Mouse (Mus musculus) small intestine, adult 2 months (tissue): ENCODE data around the gene Dido1. TPM values are rescaled to one million over a fixed set of nuclear protein-coding genes. Genes with fewer than 3 reads are reported as not detected.

Experiments used
- H3K27ac ChIP-seq: fragments of 200-500 bp; 2 replicates; pipeline ENCODE4 v1.5.1; 2012; ENCODE audit warnings: low read depth, low read length, control low read depth, inconsistent platforms; ENCODE audit not compliant: insufficient read depth
- H3K27me3 ChIP-seq: fragments of 200-500 bp; 2 replicates; pipeline ENCODE4 v1.6.1; 2012; ENCODE audit warnings: mild to moderate bottlenecking, moderate library complexity, low read length, inconsistent platforms; ENCODE audit not compliant: control insufficient read depth, insufficient read depth
- H3K36me3 ChIP-seq: fragments of 200-500 bp; 2 replicates; pipeline ENCODE4 v1.6.1; 2012; ENCODE audit warnings: mild to moderate bottlenecking, low read length, control low read depth, inconsistent platforms; ENCODE audit not compliant: control insufficient read depth, insufficient read depth
- H3K4me1 ChIP-seq: fragments of 200-500 bp; 2 replicates; pipeline ENCODE4 v1.6.1; 2012; ENCODE audit warnings: low read length, inconsistent platforms, mixed read lengths; ENCODE audit not compliant: control insufficient read depth, insufficient read depth, insufficient read length
- H3K4me3 ChIP-seq: fragments of 200-500 bp; 2 replicates; pipeline ENCODE4 v1.5.1; 2012; ENCODE audit warnings: low read depth, mild to moderate bottlenecking, control low read depth, inconsistent platforms, low read length, moderate library complexity
- CTCF ChIP-seq: fragments of 200-500 bp; IDR thresholded peaks from 2 replicates; pipeline ENCODE4 v1.5.1; 2012; ENCODE audit warnings: low read depth, mild to moderate bottlenecking, control low read depth, inconsistent platforms, low read length, moderate library complexity, mixed read lengths; ENCODE audit not compliant: insufficient replicate concordance, insufficient read length; ENCODE audit errors: extremely low read depth
- POLR2A ChIP-seq: fragments of 200-500 bp; IDR thresholded peaks from 2 replicates; pipeline ENCODE4 v1.6.1; 2012; ENCODE audit warnings: low read depth, mild to moderate bottlenecking, control low read depth, inconsistent platforms, low read length, moderate library complexity
- WGBS: fragments of 180-500 bp; shearing (Covaris S2); methylation state at CpG from one replicate; pipeline ENCODE4 v1.1.7; 2018; 5-methylcytosine and 5-hydroxymethylcytosine counted together
- polyA plus RNA-seq: library from polyadenylated mRNA; depleted of rRNA; stranded (reverse); fragments of >200 nt; gene quantifications from 2 replicates; pipeline ENCODE4 v1.2.3, GENCODE M21; 2012

The Dido1 gene
- polyA plus RNA-seq, 1 experiment: 7.3 TPM

DNA sequence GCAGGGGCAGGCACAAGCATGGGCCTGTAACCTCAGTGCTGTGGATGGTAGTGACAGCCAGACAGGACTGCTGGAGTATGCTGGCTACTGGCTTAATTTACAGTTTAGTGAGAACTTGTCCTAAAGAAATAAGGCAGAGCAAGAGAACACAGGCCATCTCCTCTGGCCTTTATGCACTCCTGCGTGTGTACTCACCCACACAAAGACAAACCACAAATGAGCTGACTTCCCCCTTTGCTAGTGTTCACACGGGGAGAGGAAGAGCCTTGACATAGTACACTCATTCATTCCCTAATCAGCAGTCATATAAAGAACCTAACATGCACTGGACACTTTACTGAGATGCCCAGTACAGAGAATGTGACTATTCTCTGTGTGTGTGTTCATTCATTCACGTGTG is 4.7 kb downstream of the Dido1 start:
- peak overlapping the region; percentile 67 for H3K27ac ChIP-seq
- no peak overlapping the region for H3K4me3 ChIP-seq
- TF ChIP-seq CTCF (no peak), POLR2A (no peak)
- peaks cover 23% of the 10 kb centered on the region for H3K4me1 ChIP-seq
- 26% methylated on average over 3 of the region's 3 CpGs for WGBS
- no peaks in the 10 kb centered on the region for H3K27me3 ChIP-seq
- H3K36me3 ChIP-seq: no peaks in the 10 kb centered on the region

DNA sequence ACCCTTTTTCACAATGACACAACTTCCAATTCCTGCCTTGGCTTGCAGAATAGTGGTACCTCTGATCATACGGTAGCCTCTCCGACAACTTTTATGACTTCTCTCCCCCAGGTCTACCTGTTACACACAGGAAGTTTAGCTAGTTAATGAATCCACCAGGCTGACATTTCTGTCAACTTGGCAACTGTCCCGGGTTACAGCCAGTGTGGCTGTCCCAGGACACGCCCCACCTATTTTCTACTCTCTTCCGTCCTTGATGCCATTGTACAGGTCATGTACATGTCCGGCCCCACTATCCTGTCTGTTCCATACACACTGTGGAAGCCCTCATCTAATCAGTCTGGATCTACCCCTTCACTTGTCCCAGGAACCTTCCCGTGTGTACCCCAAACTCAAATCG is 5.2 kb downstream of the Dido1 start:
- peaks cover 23% of the 10 kb centered on the region for H3K4me1 ChIP-seq
- no peaks in the 10 kb centered on the region for H3K27me3 ChIP-seq
- no peaks in the 10 kb centered on the region for H3K36me3 ChIP-seq
- H3K27ac ChIP-seq: peak overlapping the region; percentile 67
- TF ChIP-seq CTCF: no peak
- TF ChIP-seq POLR2A: no peak
- H3K4me3 ChIP-seq: no peak overlapping the region
- WGBS: 17% methylated on average over 8 of the region's 8 CpGs

DNA sequence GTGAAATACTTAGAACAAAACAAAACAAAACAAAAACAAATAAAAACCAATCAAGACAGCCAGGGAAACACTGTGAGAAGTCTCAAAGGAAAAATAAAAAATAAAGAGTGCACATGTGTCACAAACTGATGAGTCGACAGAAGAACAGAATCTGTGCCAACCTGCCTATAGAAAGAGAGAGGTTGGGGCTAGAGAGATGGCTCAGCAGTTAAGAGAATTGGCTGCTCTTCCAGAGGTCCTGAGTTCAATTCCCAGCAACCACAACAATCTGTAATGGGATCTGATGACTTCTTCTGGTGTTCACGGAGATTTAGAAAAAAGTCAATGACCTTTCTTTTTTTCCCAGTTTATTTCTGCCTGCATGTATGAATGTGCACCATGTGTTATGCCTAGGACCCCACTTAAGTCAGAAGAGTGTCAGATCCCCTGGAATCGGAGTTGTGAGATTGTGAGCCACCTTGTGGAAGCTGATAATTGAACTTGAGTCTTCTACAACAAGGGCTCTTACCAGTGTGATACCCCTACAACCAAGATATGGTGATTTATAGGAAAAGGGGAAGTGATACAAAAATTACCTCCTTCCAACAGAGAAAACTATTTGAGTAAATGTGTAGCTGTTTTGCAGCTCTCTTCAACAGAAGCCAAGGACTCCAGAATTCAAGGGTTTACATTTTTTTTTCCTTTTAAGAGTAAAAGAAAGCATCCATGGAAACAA is 6.0 kb downstream of the Dido1 start:
- 65% methylated on average over 3 of the region's 3 CpGs for WGBS
- no peak overlapping the region for H3K4me3 ChIP-seq
- peak overlapping the region; percentile 67 for H3K27ac ChIP-seq
- H3K36me3 ChIP-seq: no peaks in the 10 kb centered on the region
- peaks cover 25% of the 10 kb centered on the region for H3K4me1 ChIP-seq
- H3K27me3 ChIP-seq: no peaks in the 10 kb centered on the region
- TF ChIP-seq CTCF (no peak), POLR2A (no peak)

DNA sequence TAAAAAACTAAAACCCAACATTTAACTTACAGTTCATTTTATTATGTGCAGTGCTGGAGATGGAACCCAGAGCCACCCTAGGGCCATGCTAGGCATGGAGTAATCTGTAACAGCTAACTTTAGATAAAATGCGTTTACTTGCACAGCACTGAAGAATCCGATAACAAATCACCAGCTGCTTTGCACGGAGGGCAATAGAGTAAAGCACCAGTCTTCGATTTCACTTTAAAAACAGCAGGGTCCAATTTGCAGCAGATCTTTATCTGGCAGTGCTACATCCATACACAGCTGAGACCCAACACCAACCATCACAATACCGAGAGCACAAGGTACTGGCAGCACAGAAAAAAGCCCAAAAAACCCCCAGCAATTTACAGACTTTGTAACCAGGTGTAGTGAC is 6.6 kb downstream of the Dido1 start:
- Histone ChIP-seq H3K27me3 (no peaks in the 10 kb centered on the region), H3K4me1 (peaks cover 23% of the 10 kb centered on the region), H3K27ac (no peak overlapping the region), H3K36me3 (no peaks in the 10 kb centered on the region), H3K4me3 (no peak overlapping the region)
- TF ChIP-seq CTCF: no peak
- TF ChIP-seq POLR2A: no peak
- WGBS: 68% methylated on average over 5 of the region's 5 CpGs

GRCm38 (mm10) chr2:180702701-180703149 is 7.1 kb downstream of the Dido1 start:
- WGBS: 19% methylated on average over 4 of the region's 4 CpGs

GRCm38 (mm10) chr2:180701767-180702621 is 7.8 kb downstream of the Dido1 start:
- TF ChIP-seq POLR2A (peak; percentile 81), CTCF (no peak)
- H3K4me1 ChIP-seq: peaks cover 24% of the 10 kb centered on the region
- no peaks in the 10 kb centered on the region for H3K36me3 ChIP-seq
- H3K4me3 ChIP-seq: peak overlapping the region; percentile 97
- WGBS: under 1% methylated on average over 66 of the region's 66 CpGs
- peak overlapping the region; percentile 95 for H3K27ac ChIP-seq
- no peaks in the 10 kb centered on the region for H3K27me3 ChIP-seq

More at GRCm38 (mm10) chr2:180702701-180703149, 7.1 kb downstream of the Dido1 start:
- Histone ChIP-seq H3K4me3 (peak overlapping the region; percentile 97; the same call in 1 of the 2 replicates), H3K27me3 (no peaks in the 10 kb centered on the region), H3K4me1 (peaks cover 24% of the 10 kb centered on the region), H3K27ac (peak overlapping the region; percentile 95), H3K36me3 (no peaks in the 10 kb centered on the region)
- TF ChIP-seq CTCF (peak; percentile 21; the same call in 1 of the 2 replicates), POLR2A (no peak)

DNA sequence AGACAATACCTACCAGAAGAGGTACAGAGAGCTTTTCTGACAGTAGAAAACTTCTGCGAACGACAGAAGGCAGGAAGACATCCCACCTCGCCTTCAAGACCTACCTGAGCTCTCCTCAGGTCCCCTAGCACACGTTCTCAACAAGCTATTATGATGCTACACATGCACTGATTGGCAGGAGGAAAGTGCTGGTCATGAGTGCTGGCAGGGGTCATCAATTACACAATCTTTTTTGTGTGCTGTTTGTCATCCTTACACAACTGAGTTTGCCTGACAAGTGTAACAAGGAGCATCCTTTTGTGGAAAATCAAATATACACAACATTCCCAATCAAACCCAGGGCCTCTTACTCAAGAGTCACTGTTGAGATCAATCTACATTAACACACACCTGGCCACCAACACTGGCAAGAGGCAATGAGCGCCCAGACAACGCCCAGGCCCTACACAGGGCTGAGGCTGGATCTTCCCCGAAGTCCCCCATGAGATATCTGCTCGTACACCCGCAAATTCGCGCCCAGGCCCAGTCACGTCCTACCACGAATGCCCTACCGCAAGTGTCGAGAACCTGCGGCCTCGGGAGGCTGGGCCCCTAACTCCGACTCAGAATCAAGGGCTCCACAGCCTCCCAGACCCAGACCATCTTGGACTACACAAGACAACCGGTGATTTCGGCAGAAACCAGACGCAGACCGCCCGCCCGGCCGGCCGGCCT is 8.6 kb downstream of the Dido1 start:
- Histone ChIP-seq H3K4me1 (peaks cover 26% of the 10 kb centered on the region), H3K4me3 (peak overlapping the region; percentile 97), H3K36me3 (no peaks in the 10 kb centered on the region), H3K27ac (peak overlapping the region; percentile 95), H3K27me3 (no peaks in the 10 kb centered on the region)
- 1% methylated on average over 26 of the region's 26 CpGs for WGBS
- TF ChIP-seq CTCF (no peak), POLR2A (no peak)
